ENCODE assay signal across 13 mouse cellular contexts in genomic region chr9:111523111-111523510, GRCm38 (mm10).
"Had no signal": no experiment of that assay in that cellular context is flagged by ENCODE, and none has a peak within 500 bp of the region (broad histone marks: within the 10 kb centered on the region; RNA-seq: fewer than 3 reads in every experiment).

No protein-coding gene starts in this region.

- H3K4me1 ChIP-seq: liver, embryonic 13.5 days; midbrain, embryonic 12.5 days had no signal

- H3K9ac ChIP-seq: liver, embryonic 13.5 days; midbrain, embryonic 12.5 days had no signal

- ATAC-seq: midbrain, embryonic 16.5 days had no signal

- H3K4me3 ChIP-seq: layer of hippocampus, adult 2 months; liver, embryonic 13.5 days; midbrain, embryonic 12.5 days had no signal

- H3K27me3 ChIP-seq: liver, embryonic 13.5 days; midbrain, embryonic 12.5 days had no signal

- DNase-seq: kidney, adult 2 months; kidney, postnatal 25 days; layer of hippocampus, adult 9-11 months; liver, embryonic 13.5 days; lung, adult 2 months; thymus, adult 18-20 months; thymus, postnatal 14 days; thymus, postnatal 4 days had no signal

- H3K36me3 ChIP-seq: liver, embryonic 13.5 days; midbrain, embryonic 12.5 days had no signal

- H3K27ac ChIP-seq: kidney, postnatal 0 days; layer of hippocampus, adult 2 months; liver, embryonic 13.5 days; macrophage; midbrain, embryonic 12.5 days had no signal

- H3K9me3 ChIP-seq: liver, embryonic 13.5 days; midbrain, embryonic 12.5 days had no signal
